ENCODE assay signal across 20 mouse cellular contexts in the genomic region with DNA sequence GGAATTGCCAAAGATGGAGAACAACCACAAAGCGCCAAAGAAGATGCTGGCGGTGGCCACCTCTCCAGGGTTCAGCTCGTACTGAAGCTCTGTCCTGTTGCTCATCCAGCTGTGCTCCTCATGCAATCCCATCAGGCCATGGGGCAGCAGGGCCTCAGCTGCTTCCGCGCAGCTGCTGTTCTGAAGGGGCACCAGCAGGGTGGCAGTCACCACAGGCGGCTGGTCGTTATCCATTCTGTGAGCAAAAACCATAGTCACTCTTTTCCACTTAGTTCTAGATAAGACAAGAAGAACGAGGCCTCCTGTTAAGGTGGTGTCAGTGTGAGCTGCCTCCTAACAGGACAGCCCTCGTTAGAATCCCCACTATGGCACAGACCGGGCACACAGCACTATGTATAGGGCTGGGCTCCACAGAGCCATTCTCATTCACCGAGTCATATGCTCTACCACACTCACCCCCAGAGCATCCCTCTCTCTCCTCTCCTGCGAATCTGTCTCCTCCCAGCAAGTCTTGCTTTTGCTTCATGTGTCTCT. TPM values are rescaled to one million over a fixed set of nuclear protein-coding genes. Genes with fewer than 3 reads are reported as not detected.
DNase-seq lines count a peak whose midpoint lies in the region; ATAC-seq lines count a peak whose summit lies in the region.
"Had no signal": no experiment of that assay in that cellular context is flagged by ENCODE, and none has a peak within 500 bp of the region (broad histone marks: within the 10 kb centered on the region; RNA-seq: fewer than 3 reads in every experiment).

No protein-coding gene starts in this region.

- peaks cover 25% of the 10 kb centered on the region for H3K4me1 ChIP-seq in liver, embryonic 13.5 days (replicated peaks)
- H3K4me1 ChIP-seq in forebrain, embryonic 12.5 days: no peaks in the 10 kb centered on the region
- H3K4me1 ChIP-seq: heart, embryonic 15.5 days; limb, embryonic 10.5 days; midbrain, embryonic 13.5 days; neural tube, embryonic 13.5 days had no signal

- no peaks in the 10 kb centered on the region for H3K27me3 ChIP-seq in liver, embryonic 13.5 days
- H3K27me3 ChIP-seq in forebrain, embryonic 12.5 days: no peaks in the 10 kb centered on the region
- H3K27me3 ChIP-seq: heart, embryonic 15.5 days; midbrain, embryonic 13.5 days; neural tube, embryonic 13.5 days had no signal

- ATAC-seq in common myeloid progenitor, adult 5-6 weeks (replicated peaks; ENCODE audit: low read depth, poor library complexity, severe bottlenecking): peak; percentile 39; the same call in 1 of the 2 replicates
- ATAC-seq in liver, embryonic 13.5 days (ENCODE audit: low read depth): peak; percentile 76
- peak; percentile 79 for ATAC-seq in megakaryocyte progenitor cell, adult 5-6 weeks (replicated peaks; ENCODE audit: poor library complexity)
- no peak for ATAC-seq in forebrain, embryonic 12.5 days (ENCODE audit: low FRiP score)
- ATAC-seq: hindbrain, embryonic 16.5 days; lung, postnatal 0 days had no signal

- no peak overlapping the region for H3K9ac ChIP-seq in liver, embryonic 13.5 days
- no peak overlapping the region for H3K9ac ChIP-seq in forebrain, embryonic 12.5 days
- H3K9ac ChIP-seq: heart, embryonic 15.5 days; midbrain, embryonic 13.5 days; neural tube, embryonic 13.5 days had no signal

- H3K27ac ChIP-seq in liver, embryonic 13.5 days: peak overlapping the region; percentile 75
- H3K27ac ChIP-seq in forebrain, embryonic 12.5 days: no peak overlapping the region
- H3K27ac ChIP-seq: heart, embryonic 15.5 days; limb, embryonic 10.5 days; midbrain, embryonic 13.5 days; neural tube, embryonic 13.5 days had no signal

- WGBS in liver, embryonic 13.5 days (ENCODE audit: insufficient replicate concordance): 54% methylated on average over 12 of the region's 12 CpGs
- 88% methylated on average over 12 of the region's 12 CpGs for WGBS in forebrain, embryonic 12.5 days

- H3K4me2 ChIP-seq in liver, embryonic 13.5 days: peak overlapping the region; percentile 34
- H3K4me2 ChIP-seq in forebrain, embryonic 12.5 days: no peak overlapping the region
- H3K4me2 ChIP-seq: heart, embryonic 15.5 days; midbrain, embryonic 13.5 days; neural tube, embryonic 13.5 days had no signal

- H3K36me3 ChIP-seq in liver, embryonic 13.5 days: peaks cover 19% of the 10 kb centered on the region
- H3K36me3 ChIP-seq in forebrain, embryonic 12.5 days (replicated peaks): peaks cover 68% of the 10 kb centered on the region

- H3K4me3 ChIP-seq in liver, embryonic 13.5 days (replicated peaks): no peak overlapping the region
- H3K4me3 ChIP-seq in forebrain, embryonic 12.5 days (replicated peaks): no peak overlapping the region
- H3K4me3 ChIP-seq: heart, embryonic 15.5 days; limb, embryonic 10.5 days; midbrain, embryonic 13.5 days; neural tube, embryonic 13.5 days had no signal

- DNase-seq in ZHBTc4 (ENCODE audit: low read depth, low spot score): peak; percentile 44
- DNase-seq in liver, embryonic 13.5 days: no peak
- no peak for DNase-seq in kidney, adult 18-20 months
- DNase-seq in kidney, adult 11 months: no peak
- DNase-seq: adrenal gland, postnatal 14 days; cerebellum, adult 9-10 months; heart, postnatal 4 days; kidney, adult 8-10 months; kidney, postnatal 14 days; retina, postnatal 1 day; thymus, postnatal 14 days had no signal

- no peaks in the 10 kb centered on the region for H3K9me3 ChIP-seq in liver, embryonic 13.5 days (replicated peaks)
- no peaks in the 10 kb centered on the region for H3K9me3 ChIP-seq in forebrain, embryonic 12.5 days
- H3K9me3 ChIP-seq: heart, embryonic 15.5 days; limb, embryonic 10.5 days; neural tube, embryonic 13.5 days had no signal

RNA-seq across cellular contexts. Expression of a gene that starts 28.1 kb away (rescaled TPM):
- 7.8 and 9.9 TPM in 2 replicates for total RNA-seq in common myeloid progenitor, adult 5-6 weeks (2017)
- polyA plus RNA-seq in liver, embryonic 13.5 days (2015; fragmentation: Nextera tagmentation; extraction: Ambion mirVana): 5.3 and 6.0 TPM in 2 replicates
- total RNA-seq in megakaryocyte progenitor cell, adult 5-6 weeks (2015): 7.7 and 12.8 TPM in 2 replicates
- 7.2 and 7.6 TPM in 2 replicates for total RNA-seq in megakaryocyte progenitor cell, adult 5-6 weeks (2017)
- 38.5 and 45.6 TPM in 2 replicates for polyA plus RNA-seq in forebrain, embryonic 12.5 days (2016; fragmentation: Nextera tagmentation; extraction: Ambion mirVana)

RNA-seq across cellular contexts. Expression of a gene that starts 40.3 kb away (rescaled TPM):
- total RNA-seq in common myeloid progenitor, adult 5-6 weeks (2017): 5.1 and 11.6 TPM in 2 replicates
- 1.3 TPM in 2 replicates for polyA plus RNA-seq in liver, embryonic 13.5 days (2015; fragmentation: Nextera tagmentation; extraction: Ambion mirVana)
- 2.0 and 4.5 TPM in 2 replicates for total RNA-seq in megakaryocyte progenitor cell, adult 5-6 weeks (2015)
- total RNA-seq in megakaryocyte progenitor cell, adult 5-6 weeks (2017): 2.5 and 4.1 TPM in 2 replicates
- polyA plus RNA-seq in forebrain, embryonic 12.5 days (2016; fragmentation: Nextera tagmentation; extraction: Ambion mirVana): 1.7 and 1.8 TPM in 2 replicates

RNA-seq across cellular contexts. Expression of a gene that starts 49.9 kb away (rescaled TPM):
- total RNA-seq in common myeloid progenitor, adult 5-6 weeks (2017): 61.3 and 66.2 TPM in 2 replicates
- polyA plus RNA-seq in liver, embryonic 13.5 days (2015; fragmentation: Nextera tagmentation; extraction: Ambion mirVana): 13.0 and 14.2 TPM in 2 replicates
- total RNA-seq in megakaryocyte progenitor cell, adult 5-6 weeks (2015): 20.1 and 21.1 TPM in 2 replicates
- total RNA-seq in megakaryocyte progenitor cell, adult 5-6 weeks (2017): 36.8 and 39.1 TPM in 2 replicates
- polyA plus RNA-seq in forebrain, embryonic 12.5 days (2016; fragmentation: Nextera tagmentation; extraction: Ambion mirVana): 36.4 and 40.5 TPM in 2 replicates
